14 mouse cellular contexts compared by ENCODE assay signal in genomic region chr6:111965766-111966165, GRCm38 (mm10).
DNase-seq lines count a peak whose midpoint lies in the region; ATAC-seq and TF ChIP-seq lines count a peak whose summit lies in the region.
"Had no signal": no experiment of that assay in that cellular context is flagged by ENCODE, and none has a peak within 500 bp of the region (broad histone marks: within the 10 kb centered on the region; RNA-seq: fewer than 3 reads in every experiment).

No protein-coding gene starts in this region.

- TF ChIP-seq POLR2A in heart, adult 2 months (IDR thresholded peaks at IDR 0.05; ENCODE audit: insufficient read depth, low read depth, low read length), result no peak

- DNase-seq in heart, adult 2 months, result peak; percentile 17 to 19
- DNase-seq in ovary, postnatal 36 days (ENCODE audit: low spot score), result peak; percentile 4
- DNase-seq in ovary, postnatal 14 days (ENCODE audit: low spot score), result no peak
- peak; percentile 20 for DNase-seq in heart, adult 8-10 months (ENCODE audit: low spot score)
- DNase-seq in yolk sac, embryonic 10.5 days (ENCODE audit: low spot score), result no peak
- no peak for DNase-seq in right cerebral cortex, adult 18-20 months
- DNase-seq: embryo, embryonic 11 days; forebrain, postnatal 0 days; liver, postnatal 0 days had no signal

- WGBS in heart, adult 2 months, result 60% methylated on average over 3 of the region's 3 CpGs
- WGBS in heart, embryonic 12.5 days, result 71% methylated on average over 3 of the region's 3 CpGs

- no peaks in the 10 kb centered on the region for H3K36me3 ChIP-seq in heart, adult 2 months (ENCODE audit: control insufficient read depth, insufficient read depth, low read length)
- H3K36me3 ChIP-seq in heart, embryonic 12.5 days, result no peaks in the 10 kb centered on the region
- H3K36me3 ChIP-seq: limb, embryonic 12.5 days had no signal

- no peak for TF ChIP-seq CTCF in heart, adult 2 months (IDR thresholded peaks at IDR 0.05)

- H3K79me2 ChIP-seq in heart, adult 2 months (replicated peaks; ENCODE audit: control insufficient read depth, insufficient read depth, low read length), result no peaks in the 10 kb centered on the region

- no peak overlapping the region for H3K4me2 ChIP-seq in heart, embryonic 12.5 days
- H3K4me2 ChIP-seq: limb, embryonic 12.5 days had no signal

- no peaks in the 10 kb centered on the region for H3K9me3 ChIP-seq in heart, embryonic 12.5 days (replicated peaks)

- H3K27ac ChIP-seq in heart, adult 2 months, result no peak overlapping the region
- H3K27ac ChIP-seq in heart, embryonic 12.5 days (ENCODE audit: poor library complexity, severe bottlenecking), result no peak overlapping the region
- H3K27ac ChIP-seq: kidney, postnatal 0 days; limb, embryonic 12.5 days had no signal

- H3K4me1 ChIP-seq in heart, adult 2 months (ENCODE audit: control insufficient read depth, insufficient read depth, low read length), result no peaks in the 10 kb centered on the region
- no peaks in the 10 kb centered on the region for H3K4me1 ChIP-seq in heart, embryonic 12.5 days (replicated peaks)
- H3K4me1 ChIP-seq: limb, embryonic 12.5 days had no signal

- ATAC-seq in heart, embryonic 12.5 days (ENCODE audit: insufficient number of reproducible peaks, low FRiP score), result no peak
- ATAC-seq: activated CD4-positive, CD25-positive, alpha-beta regulatory T cell, adult 4 months; forebrain, postnatal 0 days; liver, postnatal 0 days had no signal

- no peak overlapping the region for H3K4me3 ChIP-seq in heart, adult 2 months
- no peak overlapping the region for H3K4me3 ChIP-seq in heart, embryonic 12.5 days
- H3K4me3 ChIP-seq: erythroblast, embryonic 14.5 days; limb, embryonic 12.5 days had no signal

- no peak for TF ChIP-seq EP300 in heart, adult 2 months (IDR thresholded peaks at IDR 0.05; ENCODE audit: insufficient read depth, low read depth, low read length)

- H3K27me3 ChIP-seq in heart, adult 2 months (ENCODE audit: control insufficient read depth, insufficient read depth, low read length), result no peaks in the 10 kb centered on the region
- no peaks in the 10 kb centered on the region for H3K27me3 ChIP-seq in heart, embryonic 12.5 days (replicated peaks)
- H3K27me3 ChIP-seq: limb, embryonic 12.5 days had no signal

- H3K9ac ChIP-seq in heart, adult 2 months (ENCODE audit: low read depth, low read length), result no peak overlapping the region
- H3K9ac ChIP-seq in heart, embryonic 12.5 days, result no peak overlapping the region
- H3K9ac ChIP-seq: forebrain, postnatal 0 days; limb, embryonic 12.5 days; liver, postnatal 0 days had no signal

- intact Hi-C loops in heart, adult 2 months (cut with DNase I), result no loop called here

Comparison
In these comparisons a context has a peak if more than half of its experiments do, and no peak if none do; other contexts are left out.
1. DNase-seq: peak in heart, adult 2 months (2 of 2), ovary, postnatal 36 days (single experiment) and heart, adult 8-10 months (single experiment); none in ovary, postnatal 14 days (single experiment), yolk sac, embryonic 10.5 days (single experiment) and right cerebral cortex, adult 18-20 months (single experiment).